Mouse (Mus musculus) lung, adult 10 weeks (tissue): Measurements from ENCODE around the gene Cps1. TPM values are rescaled to one million over a fixed set of nuclear protein-coding genes. Genes with fewer than 3 reads are reported as not detected.

ENCODE experiments used
- polyA plus RNA-seq: library from polyadenylated mRNA; stranded (reverse); fragments of 350-450 nt; fragmentation: Illumina TruSeq; extraction: RNeasy Lipid Tissue Mini Kit (QIAGEN cat#74804); gene quantifications from one replicate; pipeline ENCODE4 v1.2.3, GENCODE M21; 2014; ENCODE audit warnings: low read depth, low replicate concordance; ENCODE audit not compliant: insufficient read depth

Gene Cps1
- not detected for polyA plus RNA-seq

DNA sequence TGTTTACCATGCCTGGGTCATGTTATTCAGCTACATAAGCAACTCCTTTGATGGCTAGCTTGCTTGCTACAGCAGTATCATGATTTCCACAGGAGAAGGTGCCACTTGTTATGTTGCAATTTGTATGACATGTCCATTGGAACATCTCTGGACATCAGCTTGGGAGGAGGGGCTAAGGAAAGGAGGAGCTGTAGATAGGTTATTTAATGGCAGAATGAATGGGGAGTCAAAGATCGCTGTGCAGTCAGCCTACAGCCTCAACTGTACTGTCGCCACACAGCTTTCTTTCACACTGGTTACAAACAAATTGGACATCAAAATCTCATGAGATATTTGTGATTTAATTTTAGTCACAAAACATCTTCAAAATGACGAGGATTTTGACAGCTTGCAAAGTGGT, at the start of gene Cps1:
Gene Cps1, plus strand, starts transcription at position 230 of the 400 bp plus-strand sequence.

Other genes starting within 250 kb of the Cps1 start
- gene Myl1, start 177.6 kb upstream of the Cps1 start, polyA plus RNA-seq = 8.5 TPM
- 36.3 TPM for gene Lancl1, start 84.2 kb upstream of the Cps1 start, polyA plus RNA-seq